Mouse (Mus musculus) bone marrow, adult 2 months (tissue): ENCODE results near the gene Aldh6a1. TPM values are rescaled to one million over a fixed set of nuclear protein-coding genes. Genes with fewer than 3 reads are reported as not detected.
A peak's percentile ranks its signal among the peaks of the same experiment; 100 is the strongest.

Experiments used
- H3K27ac ChIP-seq: fragments of 200-500 bp; 2 replicates; pipeline ENCODE4 v1.5.1; 2012; ENCODE audit warnings: low read depth, mild to moderate bottlenecking, control low read depth, inconsistent platforms, low read length; ENCODE audit not compliant: control insufficient read depth, poor library complexity, insufficient read depth
- H3K4me1 ChIP-seq: fragments of 200-500 bp; 2 replicates; pipeline ENCODE4 v1.6.1; 2011; ENCODE audit warnings: low read length; ENCODE audit not compliant: control insufficient read depth, insufficient read depth
- H3K4me3 ChIP-seq: fragments of 200-500 bp; replicated peaks from 2 replicates; pipeline ENCODE3; 2011; ENCODE audit warnings: mild to moderate bottlenecking, low read depth, low read length, control low read depth; ENCODE audit not compliant: control insufficient read depth
- CTCF ChIP-seq: fragments of 200-500 bp; IDR thresholded peaks from 2 replicates; pipeline ENCODE4 v1.5.1; 2011; ENCODE audit warnings: low read length, control low read depth; ENCODE audit not compliant: control insufficient read depth, insufficient read depth
- POLR2A ChIP-seq: fragments of 200-500 bp; IDR thresholded peaks from 2 replicates; pipeline ENCODE4 v1.6.1; 2011; ENCODE audit warnings: low read depth, mild to moderate bottlenecking, control low read depth, low read length, borderline replicate concordance; ENCODE audit not compliant: control insufficient read depth
- WGBS: fragments of 180-500 bp; shearing (Covaris S2); methylation state at CpG from one replicate; pipeline ENCODE4 v1.1.7; 2018; 5-methylcytosine and 5-hydroxymethylcytosine counted together
- polyA plus RNA-seq: library from polyadenylated mRNA; stranded (reverse); fragments of >200 nt; gene quantifications from 2 replicates; pipeline ENCODE4 v1.2.4, GENCODE M21; 2011; ENCODE audit warnings: low replicate concordance; ENCODE audit not compliant: missing spikeins, insufficient read depth, insufficient read length

The Aldh6a1 gene
- polyA plus RNA-seq, 1 experiment: 3.0 TPM

DNA sequence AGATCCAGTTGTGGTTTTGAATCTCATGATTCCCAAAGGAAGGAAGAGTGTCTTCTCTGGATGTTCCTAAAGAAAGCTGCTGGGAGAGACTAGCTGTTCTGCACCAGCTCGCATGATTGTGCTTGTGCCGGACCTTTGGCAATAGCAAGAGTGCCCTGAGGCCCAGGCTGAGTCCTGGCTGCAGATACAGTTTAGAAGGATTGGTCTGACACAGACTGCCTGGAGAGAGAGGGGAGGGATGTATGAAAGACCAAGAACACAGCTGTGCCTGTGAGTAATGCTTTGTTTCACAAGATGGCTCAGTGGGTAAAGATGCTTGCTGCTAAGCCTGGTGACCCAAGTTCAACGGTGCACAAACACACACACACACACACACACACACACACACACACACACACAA is 12.1 kb upstream of the Aldh6a1 start:
- no peak for TF ChIP-seq CTCF
- TF ChIP-seq POLR2A: no peak
- H3K27ac ChIP-seq: no peak overlapping the region
- 86% methylated on average over 3 of the region's 3 CpGs for WGBS

GRCm38 (mm10) chr12:84461416-84461815 is 10.6 kb upstream of the Aldh6a1 start:
- TF ChIP-seq POLR2A (no peak), CTCF (no peak)
- 89% methylated on average over 5 of the region's 5 CpGs for WGBS
- H3K27ac ChIP-seq: no peak overlapping the region
- no peak overlapping the region for H3K4me3 ChIP-seq
- H3K4me1 ChIP-seq: no peaks in the 10 kb centered on the region

More for the DNA sequence above, 12.1 kb upstream of the Aldh6a1 start:
- H3K4me1 ChIP-seq: no peaks in the 10 kb centered on the region
- H3K4me3 ChIP-seq: no peak overlapping the region

DNA sequence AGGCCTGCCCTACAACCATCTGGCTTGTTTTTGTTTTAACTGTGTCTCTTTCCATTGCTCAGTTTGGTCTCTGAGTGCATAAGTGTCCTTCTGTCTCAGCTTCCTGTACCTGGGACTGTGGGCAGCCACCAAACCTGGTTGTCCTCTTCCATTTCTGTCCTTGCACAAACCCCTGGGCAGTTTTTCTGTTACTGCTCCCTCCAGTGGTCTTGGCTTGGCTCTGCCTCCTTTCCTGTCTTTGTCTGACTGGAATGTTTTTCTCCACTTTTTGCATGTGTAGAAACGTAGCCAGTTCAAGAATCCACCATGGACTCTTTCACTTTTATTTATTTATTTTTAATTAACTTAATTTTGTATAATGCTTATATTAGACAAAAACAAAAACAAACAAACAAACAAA is 9.0 kb upstream of the Aldh6a1 start:
- TF ChIP-seq CTCF (no peak), POLR2A (no peak)
- Histone ChIP-seq H3K4me3 (no peak overlapping the region), H3K27ac (no peak overlapping the region), H3K4me1 (no peaks in the 10 kb centered on the region)
- WGBS: 74% methylated on average over 1 of the region's 1 CpGs

DNA sequence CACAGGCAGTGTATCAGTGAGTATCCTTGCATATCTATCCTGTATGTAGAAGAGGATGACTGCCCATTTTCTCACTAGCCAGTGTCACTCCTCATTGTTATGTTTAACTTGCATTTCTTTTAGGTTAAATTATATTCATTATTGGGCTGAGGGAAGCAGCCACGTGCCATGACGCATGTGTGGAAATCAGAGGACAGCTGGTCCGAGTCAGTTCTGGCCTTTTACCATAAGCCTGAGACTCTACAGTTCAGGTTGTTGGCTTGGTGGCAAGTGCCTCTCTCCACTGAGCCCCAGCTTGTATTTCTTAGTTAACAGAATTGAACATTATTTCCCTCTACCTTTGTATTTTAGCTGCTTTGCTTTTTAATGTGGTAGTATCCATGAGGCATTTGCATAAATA is 6.1 kb upstream of the Aldh6a1 start:
- 94% methylated on average over 3 of the region's 3 CpGs for whole genome bisulfite sequencing
- Histone ChIP-seq H3K27ac (no peak overlapping the region), H3K4me3 (no peak overlapping the region), H3K4me1 (no peaks in the 10 kb centered on the region)
- TF ChIP-seq CTCF (no peak), POLR2A (no peak)

DNA sequence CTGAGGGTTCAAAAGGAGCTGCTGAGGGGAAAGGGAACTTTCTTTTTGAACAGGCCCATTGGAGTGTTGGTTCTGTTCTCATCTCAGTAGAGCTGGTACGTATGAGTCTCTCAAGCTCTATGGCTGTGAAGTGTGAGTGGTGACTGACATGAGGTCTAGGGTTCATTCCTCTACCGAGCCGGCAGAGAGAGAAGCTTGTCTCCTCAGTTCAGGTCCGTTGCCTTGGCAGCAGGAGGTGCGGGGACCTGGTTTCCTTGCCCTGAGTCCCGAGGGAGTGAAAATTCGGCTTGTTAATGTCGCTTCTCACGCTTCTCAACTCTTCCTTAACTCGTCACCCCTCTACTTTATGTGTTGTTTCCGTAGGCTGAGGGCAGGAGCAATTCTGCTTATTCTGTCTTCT is 997 bp upstream of the Aldh6a1 start:
- WGBS: under 1% methylated on average over 11 of the region's 11 CpGs

GRCm38 (mm10) chr12:84450351-84450717 is 470 bp downstream of the Aldh6a1 start:
- peak overlapping the region; percentile 37 for H3K27ac ChIP-seq

More for the DNA sequence above, 997 bp upstream of the Aldh6a1 start:
- H3K4me3 ChIP-seq: peak overlapping the region; percentile 89
- peak overlapping the region; percentile 32 for H3K27ac ChIP-seq
- no peaks in the 10 kb centered on the region for H3K4me1 ChIP-seq
- TF ChIP-seq POLR2A (no peak), CTCF (no peak)

DNA sequence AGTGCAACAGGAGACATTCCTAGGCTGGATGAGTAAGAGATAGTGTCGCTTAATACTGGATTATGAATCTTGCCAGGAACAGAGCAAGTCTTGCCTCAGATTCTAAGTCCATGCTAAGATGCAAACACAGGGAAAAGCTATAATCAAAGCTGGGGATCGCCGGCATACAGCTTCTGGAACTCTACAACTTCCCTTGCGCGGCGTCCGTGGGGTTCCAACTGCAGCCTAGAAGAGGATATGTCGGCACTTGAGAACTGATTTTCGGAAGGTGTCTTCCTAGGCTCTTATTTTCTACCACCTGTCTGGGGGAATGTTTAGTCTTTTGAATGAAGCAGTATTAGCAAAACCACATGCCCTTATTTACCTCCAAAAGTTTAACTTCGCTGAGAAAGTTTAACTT is 917 bp downstream of the Aldh6a1 start:
- H3K27ac ChIP-seq: no peak overlapping the region
- H3K4me3 ChIP-seq: no peak overlapping the region
- TF ChIP-seq POLR2A (no peak), CTCF (no peak)
- WGBS: 53% methylated on average over 10 of the region's 10 CpGs
- H3K4me1 ChIP-seq: no peaks in the 10 kb centered on the region

More at GRCm38 (mm10) chr12:84450351-84450717, 470 bp downstream of the Aldh6a1 start:
- H3K4me3 ChIP-seq: peak overlapping the region; percentile 85
- WGBS: under 1% methylated on average over 6 of the region's 6 CpGs
- TF ChIP-seq POLR2A (no peak), CTCF (no peak)
- no peaks in the 10 kb centered on the region for H3K4me1 ChIP-seq

DNA sequence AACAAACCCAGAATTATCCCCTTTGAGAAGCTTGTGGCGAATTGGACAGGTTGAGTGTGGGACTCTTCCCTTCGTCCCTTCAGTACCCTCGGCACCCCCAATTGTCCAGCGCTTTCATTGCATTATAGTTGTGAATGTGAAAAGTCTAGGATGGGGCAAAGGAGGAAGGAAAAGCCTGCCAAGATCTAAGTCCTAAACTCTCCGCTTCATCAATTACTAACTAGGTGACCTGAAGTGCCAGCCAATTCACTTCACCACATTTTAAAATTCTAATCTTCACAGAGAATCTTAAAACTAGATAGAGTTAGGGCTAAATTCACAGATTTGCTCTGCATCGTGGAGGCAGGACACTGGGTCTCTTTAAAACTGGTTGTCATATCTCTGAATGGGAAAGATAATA is 2.6 kb downstream of the Aldh6a1 start:
- TF ChIP-seq CTCF (no peak), POLR2A (no peak)
- WGBS: 80% methylated on average over 6 of the region's 6 CpGs
- Histone ChIP-seq H3K4me1 (no peaks in the 10 kb centered on the region), H3K4me3 (no peak overlapping the region), H3K27ac (no peak overlapping the region)

GRCm38 (mm10) chr12:84447386-84447785 is 3.4 kb downstream of the Aldh6a1 start:
- Histone ChIP-seq H3K27ac (no peak overlapping the region), H3K4me3 (no peak overlapping the region), H3K4me1 (no peaks in the 10 kb centered on the region)
- 81% methylated on average over 1 of the region's 1 CpGs for WGBS
- no peak for TF ChIP-seq CTCF

GRCm38 (mm10) chr12:84442526-84442925 is 8.3 kb downstream of the Aldh6a1 start:
- TF ChIP-seq CTCF (no peak), POLR2A (no peak)
- Histone ChIP-seq H3K4me3 (no peak overlapping the region), H3K27ac (no peak overlapping the region), H3K4me1 (no peaks in the 10 kb centered on the region)
- WGBS: 83% methylated on average over 4 of the region's 4 CpGs
